Mouse (Mus musculus) forebrain, embryonic 12.5 days (tissue): Measurements from ENCODE around the gene Cd5. TPM values are rescaled to one million over a fixed set of nuclear protein-coding genes. Genes with fewer than 3 reads are reported as not detected.

Experiments
- ATAC-seq: fragments of 200-750 bp; cut with Nextera tagmentation; 2 replicates; pipeline ENCODE4 v1.8.0; 2017; ENCODE audit warnings: moderate TSS enrichment; ENCODE audit not compliant: low FRiP score
- H3K27ac ChIP-seq: fragments of 300-500 bp; sonication (generic); 2 replicates; pipeline ENCODE4 v1.5.1; 2016; ENCODE audit warnings: mild to moderate bottlenecking
- H3K27me3 ChIP-seq: fragments of 300-500 bp; sonication (generic); 2 replicates; pipeline ENCODE4 v1.6.1; 2016; ENCODE audit warnings: mild to moderate bottlenecking
- H3K36me3 ChIP-seq: fragments of 300-500 bp; sonication (generic); replicated peaks from 2 replicates; pipeline ENCODE4 v1.6.1; 2016; ENCODE audit warnings: mild to moderate bottlenecking
- H3K4me1 ChIP-seq: fragments of 300-500 bp; sonication (generic); 2 replicates; pipeline ENCODE4 v1.6.1; 2016
- H3K4me2 ChIP-seq: fragments of 300-500 bp; sonication (generic); 2 replicates; pipeline ENCODE4 v1.6.1; 2016; ENCODE audit warnings: mild to moderate bottlenecking, moderate library complexity
- H3K4me3 ChIP-seq: fragments of 300-500 bp; sonication (generic); replicated peaks from 2 replicates; pipeline ENCODE4 v1.5.1; 2016; ENCODE audit warnings: mild to moderate bottlenecking
- H3K9ac ChIP-seq: fragments of 300-500 bp; sonication (generic); 2 replicates; pipeline ENCODE4 v1.6.1; 2016; ENCODE audit warnings: mild to moderate bottlenecking
- H3K9me3 ChIP-seq: fragments of 300-500 bp; sonication (generic); 2 replicates; pipeline ENCODE4 v1.6.1; 2016
- WGBS: fragments of 180-500 bp; shearing (Covaris S2); methylation state at CpG from one replicate; pipeline ENCODE4 v1.1.7; 2016; 5-methylcytosine and 5-hydroxymethylcytosine counted together
- polyA plus RNA-seq: library from polyadenylated mRNA; unstranded; fragments of >200 nt; fragmentation: Nextera tagmentation; extraction: Ambion mirVana; gene quantifications from 2 replicates; pipeline ENCODE4 v1.2.1, GENCODE M21; 2016

Cd5 gene
- polyA plus RNA-seq, 1 experiment from 2014 or later, result not detected

DNA sequence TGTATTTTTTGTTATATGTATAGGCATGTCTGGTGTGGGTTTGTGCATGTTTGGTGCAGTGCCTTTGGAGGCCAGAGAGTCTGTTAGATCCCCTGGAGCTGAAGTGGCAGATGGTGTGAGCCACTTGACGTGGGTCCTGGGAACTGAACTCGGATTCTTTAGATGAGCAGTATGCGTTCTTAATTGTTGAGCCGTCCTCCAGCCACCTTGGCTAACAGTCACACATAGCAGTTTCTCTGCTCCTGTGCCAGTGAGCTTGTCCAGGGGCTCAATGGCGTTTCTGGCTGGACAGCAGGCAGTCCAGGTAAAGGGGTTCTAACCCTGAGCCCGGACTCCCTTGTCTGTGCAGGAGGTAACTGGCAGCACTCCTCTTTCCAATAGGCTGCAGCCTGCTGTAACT lies 29.9 kb downstream of the Cd5 start:
- H3K4me2 ChIP-seq, result no peak overlapping the region
- ATAC-seq, result no peak; the same call in 1 of the 2 replicates
- H3K4me3 ChIP-seq, result no peak overlapping the region
- no peak overlapping the region for H3K9ac ChIP-seq
- H3K36me3 ChIP-seq, result peaks cover 50% of the 10 kb centered on the region
- 51% methylated on average over 6 of the region's 6 CpGs for WGBS
- no peaks in the 10 kb centered on the region for H3K9me3 ChIP-seq
- peaks cover 19% of the 10 kb centered on the region for H3K4me1 ChIP-seq
- H3K27me3 ChIP-seq, result no peaks in the 10 kb centered on the region
- H3K27ac ChIP-seq, result peak overlapping the region; percentile 93

DNA sequence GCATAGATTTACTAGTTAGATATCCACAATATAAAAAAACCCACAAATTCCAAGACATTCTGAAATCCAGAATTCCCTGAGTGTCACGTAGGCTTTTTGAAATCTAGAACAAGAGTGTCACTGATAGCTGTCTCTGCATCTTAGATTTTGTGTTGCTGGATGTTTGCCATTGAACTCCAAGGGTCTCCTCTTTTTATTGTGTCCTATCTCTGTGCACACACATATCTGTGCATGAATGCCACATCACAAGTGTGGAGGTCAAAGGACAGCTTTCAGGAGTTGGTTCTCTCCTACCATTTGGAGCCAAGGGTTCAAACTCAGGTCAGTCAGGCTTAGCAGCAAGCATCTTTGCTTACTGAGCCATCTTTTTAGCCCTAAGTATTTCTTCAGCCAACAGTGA lies 30.9 kb downstream of the Cd5 start:
- 93% methylated on average over 1 of the region's 1 CpGs for WGBS
- no peak overlapping the region for H3K4me2 ChIP-seq
- ATAC-seq, result no peak
- 0 out of 2 replicates have a peak overlapping the region, but pooled peaks have one; percentile 33 for H3K27ac ChIP-seq
- H3K4me3 ChIP-seq, result no peak overlapping the region
- H3K4me1 ChIP-seq, result peaks cover 19% of the 10 kb centered on the region
- peaks cover 40% of the 10 kb centered on the region for H3K36me3 ChIP-seq
- H3K27me3 ChIP-seq, result no peaks in the 10 kb centered on the region
- H3K9ac ChIP-seq, result no peak overlapping the region
- no peaks in the 10 kb centered on the region for H3K9me3 ChIP-seq

DNA sequence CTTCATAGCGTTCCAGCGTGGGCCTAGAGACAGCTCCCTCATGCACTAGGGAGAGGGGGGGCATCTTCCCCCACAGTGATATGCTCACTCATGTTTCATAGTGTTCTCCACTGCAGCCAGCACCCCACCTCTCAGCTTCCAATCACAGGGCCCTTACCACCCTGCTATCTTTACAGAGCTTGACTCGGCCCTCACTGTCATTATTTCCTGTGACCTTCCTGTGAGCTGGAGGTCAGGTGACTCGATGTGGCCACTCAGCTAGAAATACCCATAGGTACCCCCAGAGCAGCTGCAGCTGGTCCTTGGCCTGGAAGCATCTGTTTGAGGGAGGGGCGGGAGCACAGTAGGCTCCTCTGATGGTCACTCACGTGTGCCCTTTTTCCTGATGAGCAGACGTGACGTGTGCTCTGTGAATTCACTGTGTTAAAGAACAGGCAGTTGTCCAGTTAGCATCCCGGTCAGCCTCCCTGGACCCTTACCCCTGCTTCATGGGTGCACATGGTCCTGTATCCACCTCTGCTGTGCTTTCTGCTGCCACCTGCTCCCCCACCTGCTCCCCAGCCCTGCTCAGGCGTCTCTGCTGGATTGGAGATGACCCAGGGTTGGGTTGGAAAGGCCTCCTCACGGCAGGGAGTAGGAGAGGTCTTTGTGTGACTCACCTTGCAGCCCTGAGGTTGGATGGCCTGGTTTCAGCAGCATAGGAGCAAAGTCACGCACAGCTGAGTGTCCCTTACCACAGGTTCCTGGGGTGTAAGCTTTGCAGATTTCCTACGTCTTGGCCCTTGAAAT lies 31.5 kb downstream of the Cd5 start:
- Histone ChIP-seq H3K27ac (no peak overlapping the region), H3K36me3 (peaks cover 34% of the 10 kb centered on the region), H3K9me3 (no peaks in the 10 kb centered on the region), H3K27me3 (no peaks in the 10 kb centered on the region), H3K4me2 (no peak overlapping the region), H3K9ac (no peak overlapping the region), H3K4me1 (peaks cover 19% of the 10 kb centered on the region), H3K4me3 (no peak overlapping the region)
- no peak for ATAC-seq
- WGBS, result 77% methylated on average over 13 of the region's 13 CpGs

DNA sequence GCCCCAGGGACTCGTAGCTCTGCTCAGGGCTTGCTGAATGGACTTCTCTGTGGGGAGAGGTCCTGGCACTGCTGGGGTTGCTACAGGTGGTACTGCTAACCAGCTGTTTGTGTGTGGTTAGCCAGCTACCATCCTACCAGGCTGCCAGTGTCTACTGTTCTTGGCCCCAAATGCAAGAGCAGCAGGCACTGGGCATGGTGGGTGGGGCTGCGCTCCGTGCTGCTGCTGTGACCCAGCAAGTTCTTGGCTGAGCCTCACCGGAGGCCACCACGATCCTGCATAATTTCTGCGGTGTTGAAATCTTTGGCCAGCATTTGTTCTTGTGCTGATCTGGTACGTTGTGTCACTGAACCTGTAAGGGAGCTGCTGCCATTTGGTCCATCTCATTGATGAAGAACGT lies 35.3 kb downstream of the Cd5 start:
- Histone ChIP-seq H3K4me1 (peaks cover 33% of the 10 kb centered on the region), H3K4me2 (no peak overlapping the region), H3K9me3 (no peaks in the 10 kb centered on the region), H3K27ac (no peak overlapping the region), H3K27me3 (no peaks in the 10 kb centered on the region), H3K36me3 (peaks cover 15% of the 10 kb centered on the region; the same call in 1 of the 2 replicates), H3K9ac (no peak overlapping the region), H3K4me3 (no peak overlapping the region)
- ATAC-seq, result no peak
- 91% methylated on average over 8 of the region's 8 CpGs for WGBS

DNA sequence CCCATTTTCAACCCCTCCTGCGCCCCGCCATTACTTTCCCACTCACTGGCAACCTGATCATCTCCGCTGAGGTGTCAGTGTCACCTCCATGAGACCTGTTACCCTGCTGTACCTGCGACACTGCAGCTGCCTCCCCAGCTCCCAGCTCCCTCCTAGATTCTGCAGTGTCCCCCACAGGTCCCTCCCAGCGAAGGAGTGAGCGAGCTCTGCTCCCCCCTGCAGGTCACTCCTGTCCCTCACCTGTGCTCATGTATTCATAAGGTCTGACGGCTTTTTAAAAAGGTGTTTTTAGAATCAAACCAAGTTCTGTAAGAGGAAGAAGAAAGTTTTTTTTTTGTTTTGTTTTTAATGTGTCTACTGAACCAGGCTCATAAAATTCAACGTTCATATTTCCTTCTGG lies 36.7 kb downstream of the Cd5 start:
- Histone ChIP-seq H3K4me1 (peaks cover 43% of the 10 kb centered on the region), H3K9me3 (no peaks in the 10 kb centered on the region), H3K36me3 (peaks cover 6% of the 10 kb centered on the region; the same call in 1 of the 2 replicates), H3K27me3 (no peaks in the 10 kb centered on the region), H3K9ac (no peak overlapping the region), H3K27ac (no peak overlapping the region), H3K4me2 (no peak overlapping the region), H3K4me3 (no peak overlapping the region)
- WGBS, result 91% methylated on average over 8 of the region's 8 CpGs
- no peak for ATAC-seq

DNA sequence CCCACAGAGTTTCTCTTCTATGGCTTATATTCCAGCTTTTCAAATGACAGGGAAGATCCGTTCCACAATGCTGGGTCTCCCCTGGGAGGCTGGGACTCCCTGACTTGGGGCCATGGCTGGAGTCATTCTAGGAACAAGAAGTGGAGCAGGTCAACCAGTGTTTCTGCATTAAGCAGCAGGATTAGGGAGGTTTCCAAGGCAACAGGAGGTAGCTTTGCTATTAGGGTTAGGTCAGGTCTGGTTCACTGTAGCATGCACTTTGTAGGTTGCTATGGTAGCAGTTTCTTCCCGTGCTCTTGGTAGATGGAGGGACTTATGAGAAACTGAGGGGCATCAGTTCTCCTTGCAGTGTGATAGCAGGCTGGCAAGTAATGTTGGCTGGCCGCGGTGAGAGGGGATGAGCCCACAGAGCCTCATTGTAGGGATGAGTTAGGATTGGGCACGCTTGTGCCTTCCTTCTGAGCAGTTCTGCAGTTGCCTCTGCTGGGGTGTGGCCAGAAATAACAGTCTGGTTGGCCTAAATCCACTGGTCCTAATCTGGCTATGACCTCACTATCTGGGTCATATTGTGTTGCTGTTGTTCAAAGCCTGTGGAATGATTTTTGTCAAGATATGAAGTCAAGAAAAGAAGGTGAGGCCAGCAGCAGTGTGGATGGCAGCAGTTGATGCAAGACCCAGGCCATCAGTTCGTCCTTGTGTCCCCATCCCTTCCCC lies 37.6 kb downstream of the Cd5 start:
- Histone ChIP-seq H3K9me3 (no peaks in the 10 kb centered on the region), H3K9ac (no peak overlapping the region), H3K4me1 (peaks cover 47% of the 10 kb centered on the region), H3K27me3 (no peaks in the 10 kb centered on the region), H3K36me3 (no peaks in the 10 kb centered on the region), H3K27ac (no peak overlapping the region), H3K4me2 (no peak overlapping the region), H3K4me3 (no peak overlapping the region)
- ATAC-seq, result 0 out of 2 replicates have a peak, but pooled peaks have one; percentile 31
- 57% methylated on average over 6 of the region's 6 CpGs for WGBS

DNA sequence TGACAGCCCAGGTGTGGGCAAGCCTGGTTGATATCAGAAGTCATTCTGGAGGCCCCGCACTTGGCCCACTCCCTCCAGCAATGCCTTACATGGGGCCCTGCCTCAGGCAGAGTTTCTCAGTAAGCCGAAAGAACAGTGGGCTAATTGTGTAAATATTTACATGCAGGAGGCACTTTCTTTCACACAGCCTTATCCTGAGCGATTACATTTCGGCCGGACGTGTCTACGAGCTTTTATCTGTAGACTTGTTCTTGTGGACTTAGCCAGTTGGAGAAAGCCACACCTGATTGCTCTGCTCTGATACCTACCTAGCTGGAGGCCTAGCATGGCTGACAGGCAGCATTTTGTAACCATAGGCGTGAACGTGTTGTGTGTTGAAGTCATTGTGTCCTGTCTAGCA lies 39.0 kb downstream of the Cd5 start:
- no peaks in the 10 kb centered on the region for H3K36me3 ChIP-seq
- no peak overlapping the region for H3K9ac ChIP-seq
- H3K4me3 ChIP-seq, result no peak overlapping the region
- H3K9me3 ChIP-seq, result no peaks in the 10 kb centered on the region
- H3K4me2 ChIP-seq, result no peak overlapping the region
- peaks cover 58% of the 10 kb centered on the region for H3K4me1 ChIP-seq
- H3K27ac ChIP-seq, result no peak overlapping the region
- 56% methylated on average over 9 of the region's 9 CpGs for WGBS
- ATAC-seq, result no peak
- no peaks in the 10 kb centered on the region for H3K27me3 ChIP-seq

DNA sequence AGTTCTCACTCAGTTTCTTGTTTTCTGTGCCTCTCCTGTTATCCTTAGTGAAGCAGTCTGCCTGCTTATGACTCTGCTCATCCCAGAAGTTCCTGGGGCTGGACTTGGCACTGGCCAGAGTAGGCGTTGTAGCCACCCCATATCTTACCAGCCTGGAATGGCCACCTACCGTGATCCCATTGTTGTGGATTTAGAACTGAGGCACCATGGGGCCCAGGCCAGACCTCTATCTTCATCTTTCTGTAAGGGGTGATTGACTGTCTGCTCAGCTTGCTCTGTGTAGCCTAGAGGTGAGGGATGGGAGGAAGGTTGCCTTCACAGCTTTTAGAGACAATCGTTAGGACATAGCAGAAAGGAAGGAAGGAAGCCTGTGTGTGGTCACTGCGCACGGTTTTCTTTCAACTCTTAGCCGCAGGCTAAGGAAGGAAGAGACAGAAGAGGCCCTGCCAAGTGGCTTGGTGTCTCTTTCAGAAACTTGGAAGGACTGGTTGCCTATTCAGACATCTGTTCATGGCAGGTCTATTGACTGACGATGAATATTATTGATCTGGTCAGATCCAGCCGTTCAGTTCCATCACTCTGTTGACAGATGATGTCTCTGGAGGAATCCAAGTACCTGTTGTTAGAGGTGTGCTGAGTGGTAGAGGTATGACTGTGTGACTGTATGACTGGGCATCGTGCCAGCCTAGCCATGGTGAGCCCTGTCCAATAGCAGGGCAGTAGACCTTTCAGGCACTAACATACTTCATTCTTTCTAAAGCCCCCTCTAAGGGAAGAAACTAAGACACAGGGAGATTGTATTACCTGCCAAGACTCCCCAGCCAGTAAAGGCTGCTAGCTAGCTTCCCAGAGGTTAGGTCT lies 40.4 kb downstream of the Cd5 start:
- no peaks in the 10 kb centered on the region for H3K36me3 ChIP-seq
- no peaks in the 10 kb centered on the region for H3K27me3 ChIP-seq
- no peak overlapping the region for H3K4me3 ChIP-seq
- WGBS, result 77% methylated on average over 9 of the region's 9 CpGs
- H3K9ac ChIP-seq, result no peak overlapping the region
- no peak for ATAC-seq
- no peak overlapping the region for H3K27ac ChIP-seq
- H3K4me2 ChIP-seq, result no peak overlapping the region
- H3K9me3 ChIP-seq, result no peaks in the 10 kb centered on the region
- peaks cover 58% of the 10 kb centered on the region for H3K4me1 ChIP-seq

DNA sequence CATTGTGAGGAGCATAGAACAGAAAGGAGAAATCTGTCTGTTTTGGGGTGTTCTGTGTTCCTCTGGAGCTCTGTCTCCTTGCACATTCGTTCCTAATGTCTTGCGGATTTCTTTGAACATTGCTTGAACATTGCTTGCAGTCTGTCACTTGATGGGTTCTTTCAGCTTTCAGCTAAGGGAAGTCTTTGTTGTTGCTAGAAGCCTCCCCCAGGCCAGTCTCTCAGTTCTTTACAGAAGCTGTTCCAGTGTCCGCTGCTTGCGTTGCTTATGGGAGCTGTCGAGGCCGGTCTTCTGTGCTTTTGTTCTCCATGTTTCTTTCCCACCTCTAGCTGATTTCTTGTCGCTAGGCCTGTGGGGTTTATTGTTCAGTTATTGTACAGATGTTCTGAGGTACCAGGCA lies 43.0 kb downstream of the Cd5 start:
- Histone ChIP-seq H3K4me2 (peak overlapping the region; percentile 11), H3K9ac (peak overlapping the region; percentile 40; the same call in 1 of the 2 replicates), H3K27me3 (no peaks in the 10 kb centered on the region), H3K27ac (peak overlapping the region; percentile 76), H3K36me3 (no peaks in the 10 kb centered on the region), H3K9me3 (no peaks in the 10 kb centered on the region), H3K4me1 (peaks cover 60% of the 10 kb centered on the region), H3K4me3 (no peak overlapping the region)
- 13% methylated on average over 7 of the region's 7 CpGs for WGBS
- ATAC-seq, result no peak

DNA sequence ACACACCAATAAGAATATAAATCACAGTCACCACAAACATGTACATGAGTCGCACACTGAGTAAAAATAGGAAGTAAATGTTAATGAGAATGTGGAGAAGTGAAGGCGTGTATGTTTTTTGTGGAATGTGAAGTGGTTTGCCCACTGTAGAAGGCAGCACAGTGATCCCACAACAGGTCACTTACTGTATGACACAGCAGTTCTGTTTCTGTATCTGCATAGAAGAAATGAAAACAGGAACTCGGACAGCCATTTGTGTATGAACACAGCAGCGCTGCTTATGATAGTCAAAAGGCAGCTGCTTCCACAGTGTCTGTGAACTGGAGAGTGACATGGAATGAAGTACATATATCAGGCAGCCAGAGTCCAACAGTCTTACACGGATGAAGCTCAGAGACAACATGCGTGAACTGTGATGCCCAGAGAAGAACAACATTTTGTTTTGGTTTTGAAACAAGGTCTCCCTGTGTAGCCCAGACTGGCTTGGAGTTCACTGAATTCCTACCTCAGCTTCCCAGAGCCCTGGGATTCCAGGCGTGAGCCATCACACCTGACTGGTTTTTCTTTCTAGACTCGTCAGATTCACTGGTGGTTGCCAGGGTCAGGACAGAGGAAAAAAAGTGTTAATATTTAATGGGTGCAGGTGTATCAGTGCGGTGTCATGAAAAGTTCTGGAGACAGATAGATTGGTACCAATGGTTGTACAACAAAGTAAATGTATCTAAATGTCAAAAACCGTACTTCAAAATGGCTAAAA lies 44.7 kb downstream of the Cd5 start:
- no peaks in the 10 kb centered on the region for H3K9me3 ChIP-seq
- H3K4me1 ChIP-seq, result peaks cover 60% of the 10 kb centered on the region
- no peaks in the 10 kb centered on the region for H3K36me3 ChIP-seq
- no peaks in the 10 kb centered on the region for H3K27me3 ChIP-seq
- no peak overlapping the region for H3K9ac ChIP-seq
- no peak overlapping the region for H3K4me2 ChIP-seq
- H3K4me3 ChIP-seq, result no peak overlapping the region
- WGBS, result 89% methylated on average over 10 of the region's 10 CpGs
- no peak overlapping the region for H3K27ac ChIP-seq
- no peak for ATAC-seq

DNA sequence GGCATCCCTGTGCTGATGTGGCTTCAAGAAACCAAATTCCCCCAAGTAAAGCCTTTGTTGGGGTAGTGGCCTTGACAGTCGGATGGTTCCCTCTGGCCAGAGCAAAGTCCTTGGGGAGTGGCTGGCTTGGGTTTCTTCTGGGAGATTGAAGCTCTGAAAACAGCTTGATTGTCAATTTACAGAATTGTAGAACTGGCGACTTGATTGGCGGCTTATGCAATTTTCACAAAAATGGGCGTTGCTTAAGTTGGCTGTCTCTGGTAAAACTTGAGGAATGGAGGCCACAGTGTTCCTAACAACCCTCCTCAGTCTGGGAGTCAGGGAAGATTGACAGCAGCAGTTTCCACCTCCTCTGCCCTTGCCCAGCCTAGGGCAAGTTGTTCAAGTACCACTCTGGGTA lies 46.4 kb downstream of the Cd5 start:
- Histone ChIP-seq H3K9me3 (no peaks in the 10 kb centered on the region), H3K27me3 (no peaks in the 10 kb centered on the region), H3K4me1 (peaks cover 54% of the 10 kb centered on the region), H3K4me3 (no peak overlapping the region), H3K9ac (no peak overlapping the region), H3K27ac (no peak overlapping the region), H3K36me3 (no peaks in the 10 kb centered on the region), H3K4me2 (no peak overlapping the region)
- ATAC-seq, result no peak
- WGBS, result 92% methylated on average over 4 of the region's 4 CpGs
